Mouse (Mus musculus) cerebellum, adult 8-10 months (tissue): Measurements from ENCODE around the gene Acacb.

Experiments used
- DNase-seq: peaks from one replicate; pipeline ENCODE4 v3.0.0; 2022

Gene Acacb

DNA sequence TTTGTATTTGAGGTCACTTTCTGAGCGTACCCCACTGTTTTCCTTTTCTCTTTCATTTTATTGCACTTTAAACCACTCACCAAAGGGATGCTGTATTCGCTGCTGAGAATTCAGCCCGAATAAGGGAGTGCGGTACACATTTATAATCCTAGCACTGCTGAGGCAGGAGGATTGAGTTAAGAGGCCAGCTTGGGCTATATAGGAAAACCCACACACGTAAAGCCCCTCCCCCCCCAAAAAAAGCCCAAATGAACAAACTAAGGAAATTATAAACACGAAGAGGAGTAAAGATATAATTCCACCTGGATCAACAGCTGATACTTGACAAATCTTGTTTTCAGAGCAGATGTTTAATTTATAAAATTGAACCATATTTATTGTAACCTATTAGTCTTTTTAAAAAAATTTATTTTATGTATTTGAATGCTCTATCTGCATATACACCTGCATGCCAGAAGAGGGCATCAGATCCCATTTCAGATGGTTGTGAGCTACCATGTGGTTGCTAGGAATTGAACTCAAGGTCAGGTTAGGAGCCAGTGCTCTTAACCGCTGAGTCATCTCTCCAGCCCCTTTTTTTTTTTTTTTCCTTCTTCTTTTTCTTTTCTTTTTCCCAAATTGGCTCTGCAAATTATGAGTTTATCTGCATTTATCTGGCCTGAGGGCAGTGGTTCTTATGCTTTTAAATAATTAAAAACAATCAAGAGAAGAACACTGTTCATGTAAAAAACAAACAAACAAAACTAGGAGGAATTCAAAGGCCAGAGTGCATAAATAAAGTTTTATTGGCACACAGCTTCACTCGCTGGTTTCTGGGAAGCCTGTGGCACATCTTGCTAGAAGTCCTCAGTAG lies 30.4 kb downstream of the Acacb start:
- no peak for DNase-seq

GRCm38 (mm10) chr5:114177966-114178719 lies 31.8 kb downstream of the Acacb start:
- DNase-seq, result no peak

DNA sequence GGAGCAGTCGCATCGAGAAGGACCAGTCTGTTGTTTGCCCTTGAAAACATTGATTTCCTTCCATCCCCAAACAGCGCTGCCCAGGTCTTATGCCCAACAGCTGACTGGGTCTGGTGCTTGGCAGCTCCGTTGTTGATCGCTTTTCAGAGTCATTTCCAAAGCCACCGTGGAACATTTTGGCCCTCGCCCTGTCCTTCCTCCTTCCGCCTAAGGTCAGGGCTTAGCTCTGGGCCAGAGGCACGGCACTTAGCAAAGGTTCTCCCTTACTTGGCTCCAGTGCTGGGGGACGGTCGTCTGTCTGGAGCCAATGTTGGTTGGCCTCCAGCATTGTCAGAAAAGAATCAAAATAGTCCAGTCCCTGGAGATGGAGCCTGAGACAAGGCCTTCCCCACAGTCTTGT lies 33.2 kb downstream of the Acacb start:
- DNase-seq, result no peak

DNA sequence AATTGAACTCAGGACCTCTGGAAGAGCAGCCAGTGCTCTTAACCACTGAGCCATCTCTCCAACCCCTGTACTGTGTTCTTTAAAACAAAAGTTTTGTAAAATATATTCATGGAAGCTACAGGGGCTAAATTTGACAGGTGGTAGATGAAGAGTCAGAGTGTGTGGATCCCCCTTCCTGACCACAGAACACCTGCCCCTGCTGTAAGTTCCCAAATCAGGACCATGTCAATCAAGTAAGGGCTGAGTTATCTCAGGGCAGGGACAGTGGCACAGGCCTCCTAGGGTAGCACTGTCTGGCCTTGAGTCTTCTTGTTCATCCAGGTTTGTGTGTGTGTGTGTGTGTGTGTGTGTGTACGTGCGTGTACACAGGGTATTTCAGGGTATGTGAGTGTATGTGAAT lies 37.2 kb downstream of the Acacb start:
- no peak for DNase-seq

GRCm38 (mm10) chr5:114187108-114187507 lies 40.8 kb downstream of the Acacb start:
- DNase-seq, result no peak

- DNase-seq, result no peak
Observed at GRCm38 (mm10) chr5:114188900-114189464, 42.6 kb downstream of the Acacb start.

DNA sequence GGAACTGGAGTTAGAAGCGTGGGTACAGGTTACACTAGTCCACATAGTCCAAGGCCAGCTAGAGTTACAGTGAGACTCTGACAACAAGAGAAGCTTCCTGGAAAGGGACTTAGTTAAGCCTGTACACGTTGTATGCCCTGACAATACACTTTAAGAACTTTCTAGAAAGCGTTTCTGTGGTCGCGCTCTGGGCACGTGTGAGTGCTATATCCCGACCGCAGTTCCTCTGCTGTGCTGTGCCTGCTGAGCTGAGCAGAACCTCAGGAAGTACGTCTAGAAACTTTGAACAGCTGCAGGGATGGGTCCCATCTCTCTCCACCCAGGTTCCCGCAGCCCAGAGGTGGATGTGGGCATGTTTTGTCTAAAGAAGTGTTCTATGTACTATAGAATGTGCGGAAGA lies 47.8 kb downstream of the Acacb start:
- DNase-seq, result no peak

DNA sequence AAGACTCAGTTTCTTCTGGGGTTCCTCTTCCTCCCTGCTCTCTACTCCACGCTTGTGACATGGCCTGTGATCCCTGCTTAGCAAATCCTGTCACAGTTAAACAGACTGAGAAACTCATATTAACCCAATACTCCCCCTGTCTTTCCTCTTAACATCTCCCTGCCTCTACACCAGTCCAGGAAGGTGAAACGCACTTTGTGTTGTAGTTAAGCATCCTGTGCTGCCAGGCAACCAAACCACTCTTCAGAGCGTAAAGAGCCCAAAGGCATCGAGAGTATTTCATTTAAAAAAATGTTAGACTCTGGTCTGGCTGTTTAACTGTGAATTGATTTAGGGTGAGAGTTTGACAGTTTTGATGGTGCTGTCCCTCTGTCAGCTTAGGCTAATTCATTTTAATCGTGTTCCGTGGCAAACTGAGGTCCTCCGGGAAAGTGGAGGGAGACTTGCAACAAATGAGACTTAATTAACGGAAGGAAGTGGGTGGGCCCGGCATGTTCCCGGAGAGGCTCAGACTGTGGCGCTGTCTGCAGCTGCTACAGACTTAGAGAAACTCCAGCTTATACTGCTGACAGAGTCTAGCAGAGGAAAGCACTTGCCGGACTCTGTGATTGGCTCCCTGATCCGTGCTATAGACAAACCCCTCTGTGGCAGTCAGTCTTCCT lies 52.9 kb downstream of the Acacb start:
- DNase-seq, result no peak

- no peak for DNase-seq
Observed at GRCm38 (mm10) chr5:114206158-114206557, 59.8 kb downstream of the Acacb start.

GRCm38 (mm10) chr5:114213183-114213582 lies 66.8 kb downstream of the Acacb start:
- no peak for DNase-seq

- no peak for DNase-seq
Observed at GRCm38 (mm10) chr5:114218771-114219170, 72.4 kb downstream of the Acacb start.

DNA sequence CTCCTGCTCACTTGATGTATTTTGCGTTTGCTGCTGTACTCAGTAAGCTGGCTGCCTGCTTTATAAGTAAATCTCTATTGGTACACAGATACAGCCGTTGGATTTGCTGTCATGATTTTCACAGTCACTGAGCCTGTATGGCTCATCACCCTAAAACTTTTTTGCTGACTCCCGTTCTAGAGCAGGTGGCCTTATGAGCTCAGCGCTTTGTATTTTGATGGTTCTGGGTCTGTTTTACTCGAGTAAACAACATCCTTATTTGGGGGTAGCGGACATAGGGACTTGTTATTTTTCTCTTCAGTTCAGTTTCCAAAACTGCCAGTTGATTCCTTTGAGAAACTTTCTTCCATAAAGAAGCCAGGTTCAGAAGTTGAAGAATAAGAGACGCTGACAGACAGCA lies 79.7 kb downstream of the Acacb start:
- DNase-seq, result no peak

GRCm38 (mm10) chr5:114228901-114229300 lies 82.6 kb downstream of the Acacb start:
- DNase-seq, result no peak

- DNase-seq, result no peak
Observed at GRCm38 (mm10) chr5:114238924-114239323, 92.6 kb downstream of the Acacb start.

- DNase-seq, result no peak
Observed at GRCm38 (mm10) chr5:114239737-114240136, 93.4 kb downstream of the Acacb start.

GRCm38 (mm10) chr5:114246465-114246864 lies 100.1 kb downstream of the Acacb start:
- DNase-seq, result no peak

- peak; percentile 58 for DNase-seq
Observed at GRCm38 (mm10) chr5:114248174-114248589, 101.8 kb downstream of the Acacb start.

DNA sequence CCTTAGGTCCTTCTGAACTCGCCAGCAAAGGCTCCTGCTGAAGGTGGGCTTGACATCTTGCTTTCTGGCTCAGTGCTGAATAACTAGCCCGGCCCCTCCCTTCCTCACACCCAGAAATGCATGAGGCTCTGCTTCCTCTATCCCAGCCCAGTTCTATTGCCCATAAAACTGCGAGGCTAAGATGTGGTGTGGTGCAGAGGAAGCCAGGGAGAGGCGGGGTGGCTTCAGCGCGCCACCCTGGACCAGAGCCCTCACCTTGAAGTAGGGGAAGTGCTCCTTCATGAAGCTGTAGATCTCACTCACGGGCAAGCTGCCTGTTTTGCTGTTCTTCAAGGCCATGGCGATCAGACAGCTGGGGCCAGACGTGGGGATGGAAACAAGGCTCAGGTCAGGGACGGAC lies 113.2 kb downstream of the Acacb start:
- DNase-seq, result no peak

GRCm38 (mm10) chr5:114261494-114261893 lies 115.2 kb downstream of the Acacb start:
- DNase-seq, result no peak

- no peak for DNase-seq
Observed at GRCm38 (mm10) chr5:114264030-114264459, 117.7 kb downstream of the Acacb start.

DNA sequence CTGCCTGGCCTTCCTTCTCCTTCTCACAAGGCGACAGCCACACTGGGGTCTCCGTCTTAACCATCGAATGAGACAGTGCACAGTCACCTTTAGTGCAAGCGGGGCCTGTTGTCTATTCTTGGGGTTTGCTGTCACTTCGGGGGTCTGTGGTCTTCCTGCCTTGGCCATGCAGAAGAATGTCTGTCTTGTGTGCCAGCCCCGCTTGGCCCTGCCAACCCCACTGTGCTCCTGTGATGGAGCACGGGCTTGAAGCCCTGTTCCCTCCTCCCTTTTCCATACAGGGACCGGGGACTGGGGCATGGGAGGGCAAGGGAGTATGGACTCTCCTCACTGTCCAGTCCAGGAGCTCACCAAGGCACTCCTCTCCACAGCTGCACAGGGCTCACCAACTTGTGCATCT lies 118.5 kb downstream of the Acacb start:
- DNase-seq, result no peak

DNA sequence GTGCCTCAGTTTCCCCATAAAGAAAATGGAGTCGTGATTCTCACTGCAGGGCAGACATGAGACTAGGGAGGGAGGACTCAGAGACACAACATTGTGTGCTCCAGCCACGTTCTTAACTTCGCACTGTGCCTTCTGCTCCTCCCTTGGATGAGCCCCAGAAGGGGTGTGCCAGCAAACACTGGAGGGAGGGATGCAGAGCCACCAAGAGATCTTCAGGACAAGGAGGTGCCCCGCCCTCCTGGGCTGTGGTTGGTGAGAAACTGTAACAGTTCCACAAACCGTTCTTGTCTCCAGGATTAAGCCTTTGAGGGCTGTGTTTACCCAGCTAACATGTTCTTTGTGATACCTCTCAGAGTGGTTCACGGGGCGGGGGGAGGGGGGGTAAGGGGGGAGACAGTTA lies 122.3 kb downstream of the Acacb start:
- no peak for DNase-seq

DNA sequence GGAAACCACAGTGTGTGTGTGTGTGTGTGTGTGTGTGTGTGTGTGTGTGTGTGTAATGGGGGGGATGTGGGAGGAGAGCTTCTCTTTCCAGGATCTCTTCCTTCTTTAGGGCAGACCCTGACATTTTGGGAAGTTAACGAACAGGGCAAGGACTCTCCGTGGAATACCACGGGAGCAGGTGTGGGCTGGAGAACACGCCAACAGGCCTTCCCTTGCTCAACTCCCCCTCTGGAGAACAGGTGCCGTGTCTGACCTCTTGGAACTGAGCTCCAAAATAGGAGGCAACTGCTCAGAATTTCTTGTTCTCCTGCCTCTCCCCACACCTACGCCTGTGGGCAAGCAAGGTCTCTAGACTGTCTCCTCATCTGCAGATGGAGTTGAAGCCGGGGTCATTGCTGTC lies 123.2 kb downstream of the Acacb start:
- no peak for DNase-seq
